Mouse (Mus musculus): Measurements from ENCODE around the gene Tnfaip8l3.

The Tnfaip8l3 gene

GRCm38 (mm10) chr9:54068032-54068649 is at the start of gene Tnfaip8l3:
Gene Tnfaip8l3, minus strand, starts transcription at chr9:54068388.
- in situ Hi-C loops (cut with MboI; ENCODE audit: unreplicated experiment in 2 of 2), result no loop called here

GRCm38 (mm10) chr9:54112726-54113125 is 44.5 kb upstream of the Tnfaip8l3 start:
- in situ Hi-C loops (cut with MboI; ENCODE audit: unreplicated experiment in 2 of 2), result no loop called here

- in situ Hi-C loops (cut with MboI; ENCODE audit: unreplicated experiment in 2 of 2), result no loop called here
Measured at GRCm38 (mm10) chr9:54098636-54099035, 30.4 kb upstream of the Tnfaip8l3 start.

- in situ Hi-C loops (cut with MboI; ENCODE audit: unreplicated experiment in 2 of 2), result no loop called here
Measured at GRCm38 (mm10) chr9:54097091-54097490, 28.9 kb upstream of the Tnfaip8l3 start.

GRCm38 (mm10) chr9:54084245-54084644 is 16.1 kb upstream of the Tnfaip8l3 start:
- in situ Hi-C loops (cut with MboI; ENCODE audit: unreplicated experiment in 2 of 2), result no loop called here

GRCm38 (mm10) chr9:54077740-54078139 is 9.6 kb upstream of the Tnfaip8l3 start:
- in situ Hi-C loops (cut with MboI; ENCODE audit: unreplicated experiment in 2 of 2), result no loop called here

GRCm38 (mm10) chr9:54074901-54075300 is 6.7 kb upstream of the Tnfaip8l3 start:
- in situ Hi-C loops (cut with MboI; ENCODE audit: unreplicated experiment in 2 of 2), result no loop called here

- in situ Hi-C loops (cut with MboI; ENCODE audit: unreplicated experiment in 2 of 2), result no loop called here
Measured at GRCm38 (mm10) chr9:54073688-54074087, 5.5 kb upstream of the Tnfaip8l3 start.

GRCm38 (mm10) chr9:54071474-54072095 is 3.4 kb upstream of the Tnfaip8l3 start:
- in situ Hi-C loops (cut with MboI; ENCODE audit: unreplicated experiment in 2 of 2), result no loop called here

- in situ Hi-C loops (cut with MboI; ENCODE audit: unreplicated experiment in 2 of 2), result no loop called here
Measured at GRCm38 (mm10) chr9:54069204-54069603, 1.0 kb upstream of the Tnfaip8l3 start.

- in situ Hi-C loops (cut with MboI; ENCODE audit: unreplicated experiment in 2 of 2), result no loop called here
Measured at GRCm38 (mm10) chr9:54068777-54069176, 589 bp upstream of the Tnfaip8l3 start.

- in situ Hi-C loops (cut with MboI; ENCODE audit: unreplicated experiment in 2 of 2), result no loop called here
Measured at GRCm38 (mm10) chr9:54067642-54068031, 551 bp downstream of the Tnfaip8l3 start.

GRCm38 (mm10) chr9:54064836-54065235 is 3.4 kb downstream of the Tnfaip8l3 start:
- in situ Hi-C loops (cut with MboI; ENCODE audit: unreplicated experiment in 2 of 2), result no loop called here

- in situ Hi-C loops (cut with MboI; ENCODE audit: unreplicated experiment in 2 of 2), result no loop called here
Measured at GRCm38 (mm10) chr9:54063655-54064054, 4.5 kb downstream of the Tnfaip8l3 start.

GRCm38 (mm10) chr9:54061666-54062065 is 6.5 kb downstream of the Tnfaip8l3 start:
- in situ Hi-C loops (cut with MboI; ENCODE audit: unreplicated experiment in 2 of 2), result no loop called here

GRCm38 (mm10) chr9:54051298-54052068 is 16.7 kb downstream of the Tnfaip8l3 start:
- in situ Hi-C loops (cut with MboI; ENCODE audit: unreplicated experiment in 2 of 2), result no loop called here

GRCm38 (mm10) chr9:54048978-54049377 is 19.2 kb downstream of the Tnfaip8l3 start:
- in situ Hi-C loops (cut with MboI; ENCODE audit: unreplicated experiment in 2 of 2), result no loop called here

GRCm38 (mm10) chr9:54043067-54043466 is 25.1 kb downstream of the Tnfaip8l3 start:
- in situ Hi-C loops (cut with MboI; ENCODE audit: unreplicated experiment in 2 of 2), result no loop called here

GRCm38 (mm10) chr9:54037717-54038116 is 30.5 kb downstream of the Tnfaip8l3 start:
- in situ Hi-C loops (cut with MboI; ENCODE audit: unreplicated experiment in 2 of 2), result no loop called here

GRCm38 (mm10) chr9:54034691-54035090 is 33.5 kb downstream of the Tnfaip8l3 start:
- in situ Hi-C loops (cut with MboI; ENCODE audit: unreplicated experiment in 2 of 2), result no loop called here

GRCm38 (mm10) chr9:54022795-54023194 is 45.4 kb downstream of the Tnfaip8l3 start:
- in situ Hi-C loops (cut with MboI; ENCODE audit: unreplicated experiment in 2 of 2), result no loop called here

- in situ Hi-C loops (cut with MboI; ENCODE audit: unreplicated experiment in 2 of 2), result loop anchor here (5.0 to 25.0 kb wide), 14 partner anchors 167 to 1393 kb away; no protein-coding TSS in a partner anchor
Measured at GRCm38 (mm10) chr9:53994528-53994927, 73.7 kb downstream of the Tnfaip8l3 start.

Data from v-Abl transformed pro-B cells (cell line).